Mouse (Mus musculus) thymus, postnatal 25 days (tissue): ENCODE results near the gene Sacm1l.

Experiments
- DNase-seq: peaks from one replicate; pipeline ENCODE4 v3.0.0; 2022

Gene Sacm1l

DNA sequence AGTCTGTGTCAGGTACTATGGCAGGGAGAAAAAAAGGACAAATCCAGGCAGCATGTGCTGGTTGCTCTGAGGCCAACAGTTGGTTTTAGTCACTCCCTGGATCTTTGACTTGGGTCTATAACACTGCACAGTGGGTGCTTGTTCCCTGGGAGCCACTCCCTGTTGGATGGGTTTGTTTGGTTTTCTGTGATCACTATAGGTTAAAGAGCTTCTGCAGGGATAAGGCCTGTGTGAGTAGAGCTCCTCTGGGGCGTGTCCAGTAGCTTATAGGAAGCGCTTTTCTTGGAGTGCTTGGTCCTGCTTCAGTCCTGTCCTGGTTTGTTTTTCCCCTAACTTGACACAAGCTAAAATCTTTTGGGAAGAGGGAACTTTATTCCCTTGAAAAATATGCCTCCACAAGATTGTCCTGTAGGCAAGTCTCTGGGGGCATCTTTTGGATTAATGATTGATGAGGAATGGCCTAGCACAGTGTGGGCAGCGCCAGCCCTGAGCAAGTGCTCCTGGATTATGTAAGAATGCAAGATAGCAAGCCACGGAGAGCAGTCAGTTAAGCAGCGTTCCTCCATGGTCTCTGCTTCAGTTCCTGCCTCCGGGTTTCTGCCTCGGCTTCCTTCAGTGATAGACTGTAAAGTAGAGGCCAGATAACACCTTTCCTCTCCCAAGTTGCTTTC lies 59.8 kb downstream of the Sacm1l start:
- no peak for DNase-seq

DNA sequence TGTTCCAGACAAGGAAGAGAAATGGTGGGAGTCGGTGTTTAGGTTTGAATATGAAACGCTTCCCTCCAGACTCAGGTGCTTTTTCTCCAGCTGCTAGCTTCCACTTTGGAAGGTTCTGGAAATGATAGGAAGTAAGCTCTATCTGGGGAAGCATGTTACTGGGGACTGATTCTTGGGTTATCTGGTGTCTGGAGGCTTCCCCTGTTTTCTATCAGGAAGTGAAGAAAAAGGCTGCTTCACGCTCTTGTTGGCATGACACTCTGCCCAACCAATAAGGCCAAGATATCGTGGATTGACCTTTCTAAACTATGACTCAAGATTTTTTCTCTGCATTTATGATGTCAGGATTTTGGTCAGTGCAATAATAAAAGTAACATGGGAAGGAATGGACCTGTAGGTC lies 65.6 kb downstream of the Sacm1l start:
- no peak for DNase-seq

DNA sequence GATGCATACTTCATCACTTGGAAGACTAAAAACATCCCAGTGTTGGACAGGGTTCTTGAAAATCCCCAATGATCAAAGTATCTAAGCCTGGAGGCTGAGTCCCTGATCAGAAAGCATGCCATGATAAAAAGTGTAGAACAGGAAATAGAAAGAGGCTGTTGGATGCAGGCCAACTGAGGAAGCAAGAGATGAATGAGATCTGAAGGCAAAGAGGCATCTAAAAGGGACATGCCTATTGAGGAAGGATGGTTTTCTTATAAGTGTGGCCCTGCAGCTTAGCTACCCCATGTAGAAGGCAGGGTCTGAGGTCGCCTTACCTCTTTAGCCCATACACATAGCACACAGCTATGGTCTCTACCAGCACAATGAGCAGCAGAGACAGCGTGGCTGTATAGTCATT lies 67.4 kb downstream of the Sacm1l start:
- no peak for DNase-seq

DNA sequence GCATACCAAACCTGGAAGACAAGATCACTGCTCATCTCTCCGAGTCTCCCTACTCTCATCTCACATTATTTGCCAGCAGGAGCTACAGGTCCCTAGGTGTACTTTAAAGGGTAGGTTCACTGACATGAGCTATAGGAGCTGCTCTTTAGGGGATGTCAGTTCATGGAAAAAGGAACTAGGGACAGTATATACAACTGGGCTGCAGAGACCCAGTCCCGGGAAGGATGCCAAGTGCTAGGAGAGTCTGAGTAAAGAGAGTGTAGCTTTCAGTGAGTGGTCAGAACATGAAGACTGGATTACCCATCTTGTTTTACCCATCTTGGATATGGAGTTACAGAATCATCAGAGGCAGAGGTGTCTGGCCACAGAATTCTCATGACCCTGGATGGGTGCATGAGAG lies 67.8 kb downstream of the Sacm1l start:
- no peak for DNase-seq

DNA sequence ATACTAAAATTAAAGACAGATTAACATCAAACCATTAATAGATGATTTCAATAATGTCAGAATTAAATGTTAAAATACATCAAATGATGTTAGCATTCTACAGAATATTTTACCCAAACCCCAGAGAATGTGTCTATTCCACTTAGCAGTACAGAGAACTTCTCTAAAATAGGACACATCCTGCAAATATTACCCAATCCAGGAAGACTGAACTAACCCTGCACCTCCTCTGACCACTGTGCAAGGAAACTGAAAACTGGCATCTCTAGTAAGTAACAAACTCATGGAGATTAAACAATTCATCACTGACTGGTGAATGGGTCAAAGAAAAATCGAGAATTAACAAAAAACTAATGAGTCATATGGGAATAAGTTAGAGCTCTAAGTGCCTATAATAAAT lies 72.0 kb downstream of the Sacm1l start:
- no peak for DNase-seq

DNA sequence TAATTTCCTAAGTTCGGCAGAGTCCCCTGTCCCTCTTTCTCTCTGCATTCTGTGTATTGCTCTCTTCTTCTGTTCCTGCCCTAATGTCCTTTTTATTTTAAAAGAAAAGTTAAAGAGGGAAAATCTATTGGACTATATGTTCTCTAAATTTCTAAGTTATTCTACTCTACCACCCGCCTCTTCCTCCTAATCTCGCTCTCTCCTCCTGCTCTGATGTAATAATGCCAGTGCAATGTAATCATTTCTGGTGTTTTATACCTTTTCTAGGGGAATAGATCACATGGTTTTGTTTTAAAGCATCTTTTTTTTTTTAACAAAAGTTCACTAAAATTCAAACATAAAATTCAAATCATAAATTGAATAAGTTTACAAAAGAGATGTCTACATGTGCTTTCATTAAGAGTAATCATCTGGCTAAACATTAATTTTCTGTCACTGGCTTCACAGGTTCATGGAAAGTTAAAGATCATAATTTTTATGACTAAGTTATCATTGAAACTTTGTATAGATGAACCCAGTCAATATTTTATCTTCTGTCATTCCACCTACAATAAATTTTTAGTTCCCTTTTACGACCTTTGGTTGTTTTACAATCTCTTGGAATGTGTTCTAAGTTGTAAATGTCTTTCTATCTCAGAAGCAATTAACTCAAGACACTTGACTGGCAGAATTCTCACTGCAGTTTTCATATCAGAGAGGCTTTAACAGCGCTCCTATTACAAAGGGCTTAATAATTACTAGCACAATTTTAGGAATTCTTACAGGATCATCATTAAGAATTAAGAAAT lies 90.9 kb downstream of the Sacm1l start:
- DNase-seq: no peak

DNA sequence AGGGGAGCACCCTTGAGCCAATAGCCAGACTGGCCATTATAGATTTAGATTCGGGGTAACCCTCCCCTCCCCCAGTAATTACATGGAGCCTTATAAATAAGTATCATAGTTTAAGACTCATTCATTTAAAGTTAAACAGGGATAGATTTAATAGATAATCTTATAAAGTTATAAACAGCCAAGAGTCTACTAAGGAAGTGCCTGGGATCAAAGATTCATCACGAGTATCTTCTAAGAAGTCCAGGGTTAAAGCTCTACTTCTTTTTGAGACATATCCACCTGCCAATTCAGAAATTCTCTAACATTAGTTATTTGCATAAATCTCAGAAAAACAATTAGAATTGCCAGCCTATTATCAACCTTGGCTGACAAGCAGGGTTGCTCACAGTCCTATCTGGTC lies 95.2 kb downstream of the Sacm1l start:
- DNase-seq: no peak

DNA sequence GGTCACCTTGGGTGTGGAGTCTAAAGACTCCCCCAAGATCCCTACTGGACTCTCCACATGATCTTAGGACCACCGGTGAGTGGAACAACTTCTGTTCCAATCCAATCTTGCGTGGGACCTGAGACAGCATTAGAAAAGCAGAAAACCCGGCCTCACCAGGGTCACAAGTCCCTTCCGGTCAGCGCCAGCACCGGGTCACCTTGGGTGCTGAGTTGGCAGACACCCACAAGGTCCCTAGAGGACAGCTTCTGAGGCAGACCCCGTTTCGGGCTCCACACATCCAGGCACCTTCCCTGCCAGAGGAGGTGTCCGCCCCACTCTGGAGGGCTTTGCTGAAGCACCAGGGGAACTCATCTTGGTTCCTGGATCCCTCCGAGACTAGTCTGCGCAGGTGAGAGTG lies 96.3 kb downstream of the Sacm1l start:
- DNase-seq: no peak

DNA sequence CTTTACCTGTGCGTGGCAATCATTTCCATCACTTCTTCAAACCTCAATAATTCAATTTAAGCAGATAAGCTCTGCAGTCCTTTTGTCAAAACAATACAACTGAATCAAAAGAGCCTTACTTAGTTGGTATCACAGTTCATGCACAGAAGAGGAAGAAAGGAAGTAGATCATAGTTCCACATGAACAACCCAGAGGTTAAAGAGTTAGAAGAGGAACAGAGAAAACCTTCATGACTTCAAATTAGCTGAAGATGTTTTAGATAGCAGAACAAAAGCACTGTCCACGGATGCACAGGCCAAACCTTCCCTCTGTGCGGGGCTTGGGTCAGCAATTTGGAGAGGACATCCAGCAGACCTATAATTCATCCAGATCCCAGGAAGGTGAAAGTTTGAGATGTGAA lies 102.1 kb downstream of the Sacm1l start:
- no peak for DNase-seq

DNA sequence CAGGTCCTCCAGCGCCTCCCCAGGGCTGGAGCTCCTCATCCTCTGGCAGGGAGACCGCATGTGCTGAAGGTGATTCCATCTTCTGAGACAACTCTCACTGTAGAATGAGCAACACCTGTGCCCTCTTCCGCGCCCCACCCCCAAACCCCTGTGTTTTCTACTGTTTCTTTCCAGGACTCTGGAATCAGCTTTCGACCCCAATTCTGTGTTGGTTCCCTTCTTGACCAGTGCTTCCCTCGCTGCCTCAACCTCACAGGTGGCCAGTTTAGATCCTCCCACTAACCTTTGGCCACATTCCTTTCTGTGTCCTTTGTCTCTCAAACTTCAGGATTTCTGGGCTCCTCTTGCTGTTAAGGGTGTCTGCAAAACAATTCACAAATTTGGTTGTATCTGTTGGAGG lies 102.7 kb downstream of the Sacm1l start, which contains the start of gene Slc6a20b:
TSS of gene Slc6a20b (minus strand) at position 285 of the 400 bp plus-strand sequence.
- DNase-seq: no peak

DNA sequence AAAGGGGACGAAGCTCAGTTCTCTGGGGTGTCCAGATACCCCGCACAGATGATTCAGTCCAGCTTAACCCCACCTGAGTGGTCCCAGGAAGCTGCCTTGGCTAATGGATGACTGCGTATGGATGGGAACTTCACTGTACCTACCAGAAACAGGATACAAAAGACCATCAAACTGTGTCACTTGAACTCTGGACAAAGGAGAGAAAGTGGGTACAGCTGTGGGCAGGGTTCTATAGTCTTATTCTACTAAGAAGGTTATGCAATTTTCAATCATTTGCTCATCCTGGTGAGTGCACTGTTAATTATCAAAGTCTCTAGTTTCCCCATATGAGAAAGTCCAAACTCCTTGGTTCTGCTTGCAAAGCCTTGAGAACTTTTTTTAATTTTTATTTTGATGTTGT lies 103.4 kb downstream of the Sacm1l start:
- no peak for DNase-seq

DNA sequence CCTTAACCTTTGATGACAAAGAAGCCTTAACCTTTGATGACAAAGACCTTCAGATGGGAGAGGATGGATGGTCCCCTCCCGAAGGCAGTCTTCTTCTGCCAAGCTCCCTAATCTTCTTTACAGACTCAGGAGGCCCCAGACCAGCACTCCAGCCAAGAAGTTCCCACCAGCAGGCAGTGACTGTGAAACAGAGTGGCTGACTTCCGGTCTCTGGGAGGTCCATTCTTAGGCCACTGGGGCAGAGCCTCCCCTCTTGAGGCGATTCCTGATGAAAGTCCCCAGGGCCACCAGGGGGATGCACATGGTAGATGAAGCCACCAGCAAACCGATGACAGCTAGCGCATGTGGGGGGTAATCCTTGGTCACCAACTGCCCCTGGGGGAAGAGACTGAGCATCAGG lies 107.2 kb downstream of the Sacm1l start:
- DNase-seq: no peak

DNA sequence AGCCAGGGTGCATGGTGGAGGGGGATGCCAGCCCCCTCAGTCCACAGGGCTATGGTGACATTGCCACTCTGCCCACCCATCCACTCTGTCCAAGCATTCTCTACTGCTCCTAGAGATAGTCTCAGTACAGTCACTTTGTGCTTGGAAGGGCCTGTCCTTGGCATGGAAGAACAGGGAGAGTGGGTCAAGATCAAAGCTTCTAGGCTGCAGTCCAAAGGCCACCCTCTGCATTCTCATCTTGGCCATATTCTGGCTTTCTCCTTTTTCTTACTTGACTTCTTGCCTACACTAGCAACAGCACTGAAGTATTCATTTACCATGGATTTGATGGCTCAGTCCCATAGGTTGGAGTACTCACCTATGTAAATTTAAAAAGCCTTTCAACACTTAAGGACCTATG lies 108.7 kb downstream of the Sacm1l start:
- DNase-seq: no peak

DNA sequence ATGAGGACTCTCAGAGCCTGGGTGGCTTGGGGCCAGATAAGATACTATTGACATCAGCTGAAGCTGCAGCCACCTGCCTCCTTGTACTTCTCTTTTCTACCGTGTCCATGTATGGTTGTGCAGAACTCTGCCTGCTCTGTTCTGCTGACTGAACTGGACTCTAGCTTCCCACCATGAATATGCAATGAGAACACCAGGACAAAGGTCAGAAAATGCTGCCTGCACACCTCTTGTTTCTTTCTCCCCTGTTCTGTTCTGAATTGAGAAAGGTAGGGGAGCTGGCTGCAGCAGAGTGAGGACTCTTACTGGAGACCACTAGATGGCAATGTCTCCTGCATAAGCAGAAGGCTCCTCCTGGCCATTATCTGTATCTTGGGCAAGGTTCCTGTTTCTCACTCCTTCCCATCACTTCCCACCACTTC lies 109.1 kb downstream of the Sacm1l start:
- DNase-seq: peak; percentile 37

DNA sequence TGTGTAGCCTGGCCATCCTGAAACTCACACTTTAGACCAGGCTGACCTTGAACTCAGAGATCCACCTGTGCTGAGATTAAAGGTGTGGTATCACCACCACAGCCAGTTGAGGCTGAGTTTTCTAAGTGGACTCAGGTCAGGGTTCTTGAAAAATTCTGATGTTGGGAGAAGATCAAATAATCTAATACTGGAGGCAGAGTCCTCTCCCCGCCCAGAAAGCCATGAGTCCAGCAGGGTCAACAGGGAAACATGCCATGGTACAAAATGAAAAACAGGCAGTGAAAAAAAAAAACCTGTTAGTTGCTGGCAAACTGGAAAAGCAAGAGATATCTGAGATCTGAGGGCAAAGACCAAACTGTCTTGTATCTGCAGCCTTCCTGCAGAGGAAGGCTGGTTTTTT lies 110.5 kb downstream of the Sacm1l start:
- DNase-seq: no peak
